Mouse (Mus musculus): ENCODE results near the gene Mal. TPM values are rescaled to one million over a fixed set of nuclear protein-coding genes. Genes with fewer than 3 reads are reported as not detected.

Gene Mal
- polyA plus RNA-seq, 1 experiment, result 1.6 TPM

- H3K27me3 ChIP-seq (ENCODE audit: control insufficient read depth, insufficient read depth, low read length), result no peaks in the 10 kb centered on the region
- no peak for DNase-seq (ENCODE audit: low read depth in 1 of 2, low spot score in 2 of 2)
- 38% methylated on average over 1 of the region's 2 CpGs for whole genome bisulfite sequencing
- TF ChIP-seq POLR2A (IDR thresholded peaks at IDR 0.05; ENCODE audit: low read depth, low read length) (no peak), CTCF (IDR thresholded peaks at IDR 0.05; ENCODE audit: extremely low read depth, insufficient read depth, insufficient read length, insufficient replicate concordance) (no peak)
- no peak overlapping the region for H3K27ac ChIP-seq (ENCODE audit: insufficient read depth, low read length)
- no peaks in the 10 kb centered on the region for H3K36me3 ChIP-seq (ENCODE audit: control insufficient read depth, insufficient read depth, low read length)
- no peak overlapping the region for H3K4me3 ChIP-seq (ENCODE audit: extremely low read depth, insufficient read depth, insufficient read length)
- no peaks in the 10 kb centered on the region for H3K4me1 ChIP-seq (ENCODE audit: control insufficient read depth, insufficient read depth, insufficient read length)
Measured at GRCm38 (mm10) chr2:127662708-127663107, 6.2 kb upstream of the Mal start.

GRCm38 (mm10) chr2:127655419-127655818 is 1.1 kb downstream of the Mal start:
- no peaks in the 10 kb centered on the region for H3K4me1 ChIP-seq (ENCODE audit: control insufficient read depth, insufficient read depth, insufficient read length)
- no peak for TF ChIP-seq CTCF (IDR thresholded peaks at IDR 0.05; ENCODE audit: extremely low read depth, insufficient read depth, insufficient read length, insufficient replicate concordance)
- TF ChIP-seq POLR2A (IDR thresholded peaks at IDR 0.05; ENCODE audit: low read depth, low read length), result no peak
- H3K4me3 ChIP-seq (ENCODE audit: extremely low read depth, insufficient read depth, insufficient read length), result no peak overlapping the region
- H3K36me3 ChIP-seq (ENCODE audit: control insufficient read depth, insufficient read depth, low read length), result no peaks in the 10 kb centered on the region
- peaks cover 9% of the 10 kb centered on the region for H3K27me3 ChIP-seq (ENCODE audit: control insufficient read depth, insufficient read depth, low read length)
- no peak for DNase-seq (ENCODE audit: low read depth in 1 of 2, low spot score in 2 of 2)
- no peak overlapping the region for H3K27ac ChIP-seq (ENCODE audit: insufficient read depth, low read length)
- 18% methylated on average over 9 of the region's 9 CpGs for WGBS

GRCm38 (mm10) chr2:127654786-127655185 is 1.7 kb downstream of the Mal start:
- WGBS, result 75% methylated on average over 3 of the region's 3 CpGs
- no peak overlapping the region for H3K4me3 ChIP-seq (ENCODE audit: extremely low read depth, insufficient read depth, insufficient read length)
- H3K36me3 ChIP-seq (ENCODE audit: control insufficient read depth, insufficient read depth, low read length), result no peaks in the 10 kb centered on the region
- H3K4me1 ChIP-seq (ENCODE audit: control insufficient read depth, insufficient read depth, insufficient read length), result no peaks in the 10 kb centered on the region
- peaks cover 9% of the 10 kb centered on the region for H3K27me3 ChIP-seq (ENCODE audit: control insufficient read depth, insufficient read depth, low read length)
- TF ChIP-seq CTCF (IDR thresholded peaks at IDR 0.05; ENCODE audit: extremely low read depth, insufficient read depth, insufficient read length, insufficient replicate concordance), result no peak
- TF ChIP-seq POLR2A (IDR thresholded peaks at IDR 0.05; ENCODE audit: low read depth, low read length), result no peak
- DNase-seq (ENCODE audit: low read depth in 1 of 2, low spot score in 2 of 2), result no peak
- H3K27ac ChIP-seq (ENCODE audit: insufficient read depth, low read length), result no peak overlapping the region

- TF ChIP-seq POLR2A (IDR thresholded peaks at IDR 0.05; ENCODE audit: low read depth, low read length) (no peak), CTCF (IDR thresholded peaks at IDR 0.05; ENCODE audit: extremely low read depth, insufficient read depth, insufficient read length, insufficient replicate concordance) (no peak)
- DNase-seq (ENCODE audit: low read depth in 1 of 2, low spot score in 2 of 2), result no peak
- Histone ChIP-seq H3K4me1 (ENCODE audit: control insufficient read depth, insufficient read depth, insufficient read length) (no peaks in the 10 kb centered on the region), H3K4me3 (ENCODE audit: extremely low read depth, insufficient read depth, insufficient read length) (no peak overlapping the region), H3K27ac (ENCODE audit: insufficient read depth, low read length) (no peak overlapping the region), H3K36me3 (ENCODE audit: control insufficient read depth, insufficient read depth, low read length) (no peaks in the 10 kb centered on the region), H3K27me3 (ENCODE audit: control insufficient read depth, insufficient read depth, low read length) (peaks cover 9% of the 10 kb centered on the region)
- WGBS, result 78% methylated on average over 2 of the region's 2 CpGs
Measured at GRCm38 (mm10) chr2:127652805-127653204, 3.7 kb downstream of the Mal start.

GRCm38 (mm10) chr2:127652335-127652734 is 4.2 kb downstream of the Mal start:
- no peaks in the 10 kb centered on the region for H3K4me1 ChIP-seq (ENCODE audit: control insufficient read depth, insufficient read depth, insufficient read length)

GRCm38 (mm10) chr2:127651601-127652000 is 4.9 kb downstream of the Mal start:
- WGBS, result 71% methylated on average over 5 of the region's 5 CpGs
- TF ChIP-seq CTCF (IDR thresholded peaks at IDR 0.05; ENCODE audit: extremely low read depth, insufficient read depth, insufficient read length, insufficient replicate concordance) (no peak), POLR2A (IDR thresholded peaks at IDR 0.05; ENCODE audit: low read depth, low read length) (no peak)
- Histone ChIP-seq H3K36me3 (ENCODE audit: control insufficient read depth, insufficient read depth, low read length) (no peaks in the 10 kb centered on the region), H3K4me3 (ENCODE audit: extremely low read depth, insufficient read depth, insufficient read length) (no peak overlapping the region), H3K27me3 (ENCODE audit: control insufficient read depth, insufficient read depth, low read length) (peaks cover 7% of the 10 kb centered on the region), H3K4me1 (ENCODE audit: control insufficient read depth, insufficient read depth, insufficient read length) (no peaks in the 10 kb centered on the region), H3K27ac (ENCODE audit: insufficient read depth, low read length) (no peak overlapping the region)
- DNase-seq (ENCODE audit: low read depth in 1 of 2, low spot score in 2 of 2), result no peak

More at GRCm38 (mm10) chr2:127652335-127652734, 4.2 kb downstream of the Mal start:
- H3K4me3 ChIP-seq (ENCODE audit: extremely low read depth, insufficient read depth, insufficient read length), result no peak overlapping the region
- no peak for DNase-seq (ENCODE audit: low read depth in 1 of 2, low spot score in 2 of 2)
- peaks cover 9% of the 10 kb centered on the region for H3K27me3 ChIP-seq (ENCODE audit: control insufficient read depth, insufficient read depth, low read length)
- TF ChIP-seq POLR2A (IDR thresholded peaks at IDR 0.05; ENCODE audit: low read depth, low read length) (no peak), CTCF (IDR thresholded peaks at IDR 0.05; ENCODE audit: extremely low read depth, insufficient read depth, insufficient read length, insufficient replicate concordance) (no peak)
- H3K36me3 ChIP-seq (ENCODE audit: control insufficient read depth, insufficient read depth, low read length), result no peaks in the 10 kb centered on the region
- no peak overlapping the region for H3K27ac ChIP-seq (ENCODE audit: insufficient read depth, low read length)

GRCm38 (mm10) chr2:127649921-127650320 is 6.6 kb downstream of the Mal start:
- Histone ChIP-seq H3K4me1 (ENCODE audit: control insufficient read depth, insufficient read depth, insufficient read length) (no peaks in the 10 kb centered on the region), H3K27ac (ENCODE audit: insufficient read depth, low read length) (no peak overlapping the region), H3K4me3 (ENCODE audit: extremely low read depth, insufficient read depth, insufficient read length) (no peak overlapping the region), H3K36me3 (ENCODE audit: control insufficient read depth, insufficient read depth, low read length) (no peaks in the 10 kb centered on the region), H3K27me3 (ENCODE audit: control insufficient read depth, insufficient read depth, low read length) (no peaks in the 10 kb centered on the region; the same call in 1 of the 2 replicates)
- WGBS, result 69% methylated on average over 5 of the region's 5 CpGs
- no peak for DNase-seq (ENCODE audit: low read depth in 1 of 2, low spot score in 2 of 2)
- no peak for TF ChIP-seq CTCF (IDR thresholded peaks at IDR 0.05; ENCODE audit: extremely low read depth, insufficient read depth, insufficient read length, insufficient replicate concordance)
- no peak for TF ChIP-seq POLR2A (IDR thresholded peaks at IDR 0.05; ENCODE audit: low read depth, low read length)
